Mouse (Mus musculus): ENCODE data around the gene Mex3a. TPM values are rescaled to one million over a fixed set of nuclear protein-coding genes. Genes with fewer than 3 reads are reported as not detected.

Mex3a gene
- polyA plus RNA-seq, 1 experiment, result 1.2 TPM

DNA sequence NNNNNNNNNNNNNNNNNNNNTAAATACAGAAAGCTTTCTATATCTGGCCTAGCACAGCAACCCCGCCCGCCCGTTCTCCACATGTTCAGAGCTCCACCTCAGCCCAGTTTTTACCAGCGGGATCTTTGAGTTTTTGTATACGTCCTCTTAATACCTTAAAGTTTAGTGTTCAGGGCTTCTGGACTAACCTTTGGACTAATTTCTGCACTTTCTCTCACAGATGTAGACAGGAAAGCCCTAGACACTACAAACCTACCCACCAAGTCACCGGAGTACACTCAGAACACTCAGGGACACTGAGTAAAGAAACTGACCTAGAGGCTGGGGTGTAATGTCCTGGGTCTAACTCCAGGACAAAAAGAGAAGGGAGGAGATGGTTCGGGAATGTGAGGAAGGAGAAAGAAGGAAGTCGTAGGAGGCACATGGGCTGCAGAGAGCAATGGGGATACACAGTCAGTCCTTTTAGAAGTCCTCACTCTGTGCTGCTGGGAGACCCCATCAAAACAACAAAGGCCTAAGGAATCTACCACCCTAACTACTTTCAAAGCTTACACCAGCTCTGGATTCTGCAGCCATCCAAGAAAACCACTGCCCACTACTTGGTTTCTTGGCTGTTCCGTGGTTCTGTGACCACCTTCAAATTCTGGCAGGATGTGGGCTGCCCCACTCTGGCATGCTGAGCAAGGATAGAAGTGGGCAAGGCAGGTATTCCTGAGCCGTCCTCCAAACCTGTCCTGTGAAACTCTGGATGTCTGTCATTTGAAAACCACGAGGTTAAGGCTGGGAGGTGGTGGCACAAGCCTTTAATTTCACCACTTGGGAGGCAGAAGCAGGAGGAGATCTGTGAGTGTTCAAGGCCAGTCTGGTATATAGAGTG is 38.3 kb upstream of the Mex3a start:
- Histone ChIP-seq H3K4me3 (replicated peaks; ENCODE audit: insufficient read depth, low read depth, low read length) (no peak overlapping the region), H3K27me3 (ENCODE audit: control insufficient read depth, insufficient read depth, low read length) (no peaks in the 10 kb centered on the region), H3K27ac (ENCODE audit: insufficient read depth, low read length) (0 out of 2 replicates have a peak overlapping the region, but pooled peaks have one; percentile 19), H3K4me1 (ENCODE audit: control insufficient read depth, insufficient read depth, low read length) (peaks cover 15% of the 10 kb centered on the region; the same call in 1 of the 2 replicates)
- no peak for DNase-seq
- 84% methylated on average over 11 of the region's 11 CpGs for WGBS
- TF ChIP-seq POLR2A (IDR thresholded peaks at IDR 0.05; ENCODE audit: borderline replicate concordance, insufficient read depth, low read length) (no peak), CTCF (IDR thresholded peaks at IDR 0.05; ENCODE audit: borderline replicate concordance, insufficient read depth, low read depth, low read length) (no peak)

DNA sequence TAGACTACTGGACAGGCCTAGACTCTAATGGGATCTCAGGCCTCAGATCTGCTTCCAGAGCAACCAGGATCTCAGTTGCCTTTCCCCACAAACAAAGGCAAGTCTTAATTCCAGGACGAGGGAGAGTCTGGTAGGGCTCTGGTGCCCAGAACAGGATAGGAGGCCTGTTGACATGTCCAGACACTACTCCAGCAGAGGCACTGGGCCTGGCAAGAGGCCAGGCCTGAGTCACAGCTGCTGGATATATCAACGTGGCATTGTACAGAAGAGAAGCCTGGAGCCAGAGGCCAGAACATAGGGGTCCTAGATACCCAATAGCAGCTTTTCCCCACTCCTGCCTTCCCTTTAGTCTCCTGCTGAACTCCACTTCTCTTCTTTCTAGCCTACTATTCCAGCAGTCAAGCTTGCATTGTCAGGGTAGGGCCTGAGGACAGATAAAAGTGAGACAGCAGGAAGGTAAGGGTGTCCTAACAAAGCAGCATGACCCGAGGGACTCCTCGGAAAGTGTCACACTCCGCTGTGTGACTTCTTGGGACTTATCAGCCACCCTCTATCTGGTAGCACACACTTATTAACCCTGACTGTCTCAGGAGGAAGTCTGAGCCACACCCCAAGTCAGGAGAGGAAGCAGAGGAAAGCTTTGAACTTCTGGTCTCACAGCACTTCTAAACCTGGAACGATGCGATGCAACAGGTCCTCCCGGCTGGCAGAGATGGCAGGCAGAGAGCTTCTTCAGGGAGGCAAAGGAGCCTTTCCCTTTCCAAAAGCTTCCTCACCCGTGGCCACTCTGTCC is 37.2 kb upstream of the Mex3a start:
- no peak for TF ChIP-seq CTCF (IDR thresholded peaks at IDR 0.05; ENCODE audit: borderline replicate concordance, insufficient read depth, low read depth, low read length)
- no peak for TF ChIP-seq POLR2A (IDR thresholded peaks at IDR 0.05; ENCODE audit: borderline replicate concordance, insufficient read depth, low read length)
- DNase-seq, result peak in 1 of 2 experiments; percentile 48
- H3K4me3 ChIP-seq (replicated peaks; ENCODE audit: insufficient read depth, low read depth, low read length), result no peak overlapping the region
- WGBS, result 53% methylated on average over 9 of the region's 9 CpGs
- H3K27me3 ChIP-seq (ENCODE audit: control insufficient read depth, insufficient read depth, low read length), result no peaks in the 10 kb centered on the region
- peaks cover 15% of the 10 kb centered on the region; the same call in 1 of the 2 replicates for H3K4me1 ChIP-seq (ENCODE audit: control insufficient read depth, insufficient read depth, low read length)
- H3K27ac ChIP-seq (ENCODE audit: insufficient read depth, low read length), result 0 out of 2 replicates have a peak overlapping the region, but pooled peaks have one; percentile 7

DNA sequence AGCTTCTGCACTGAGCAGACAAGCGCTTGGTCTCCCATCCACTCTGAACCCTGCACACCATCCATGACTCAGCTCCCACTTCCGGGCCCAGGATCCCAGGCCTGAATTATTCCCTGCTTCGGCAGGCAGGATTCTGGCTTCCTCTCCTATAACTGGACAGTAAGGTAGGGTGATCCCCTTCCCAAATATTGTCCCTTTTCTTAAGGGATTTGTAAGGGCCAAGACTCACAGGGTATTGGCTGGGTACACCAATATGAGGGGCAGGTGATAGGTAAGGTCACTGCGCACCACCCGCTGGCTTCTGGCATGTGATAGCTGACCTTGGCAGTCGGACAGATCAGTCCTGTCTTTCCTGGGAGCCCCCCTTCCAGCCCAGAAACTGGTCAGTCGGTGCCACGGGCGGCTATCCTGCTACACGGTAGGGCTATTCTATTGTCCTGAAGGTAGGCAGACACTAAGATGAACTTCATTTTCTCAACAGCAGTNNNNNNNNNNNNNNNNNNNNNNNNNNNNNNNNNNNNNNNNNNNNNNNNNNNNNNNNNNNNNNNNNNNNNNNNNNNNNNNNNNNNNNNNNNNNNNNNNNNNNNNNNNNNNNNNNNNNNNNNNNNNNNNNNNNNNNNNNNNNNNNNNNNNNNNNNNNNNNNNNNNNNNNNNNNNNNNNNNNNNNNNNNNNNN is 36.3 kb upstream of the Mex3a start:
- no peak overlapping the region for H3K4me3 ChIP-seq (replicated peaks; ENCODE audit: insufficient read depth, low read depth, low read length)
- TF ChIP-seq CTCF (IDR thresholded peaks at IDR 0.05; ENCODE audit: borderline replicate concordance, insufficient read depth, low read depth, low read length) (no peak), POLR2A (IDR thresholded peaks at IDR 0.05; ENCODE audit: borderline replicate concordance, insufficient read depth, low read length) (no peak)
- H3K27ac ChIP-seq (ENCODE audit: insufficient read depth, low read length), result no peak overlapping the region
- WGBS, result 38% methylated on average over 10 of the region's 10 CpGs
- peaks cover 20% of the 10 kb centered on the region; the same call in 1 of the 2 replicates for H3K4me1 ChIP-seq (ENCODE audit: control insufficient read depth, insufficient read depth, low read length)
- H3K27me3 ChIP-seq (ENCODE audit: control insufficient read depth, insufficient read depth, low read length), result no peaks in the 10 kb centered on the region
- peak in 1 of 2 experiments; percentile 47 for DNase-seq

DNA sequence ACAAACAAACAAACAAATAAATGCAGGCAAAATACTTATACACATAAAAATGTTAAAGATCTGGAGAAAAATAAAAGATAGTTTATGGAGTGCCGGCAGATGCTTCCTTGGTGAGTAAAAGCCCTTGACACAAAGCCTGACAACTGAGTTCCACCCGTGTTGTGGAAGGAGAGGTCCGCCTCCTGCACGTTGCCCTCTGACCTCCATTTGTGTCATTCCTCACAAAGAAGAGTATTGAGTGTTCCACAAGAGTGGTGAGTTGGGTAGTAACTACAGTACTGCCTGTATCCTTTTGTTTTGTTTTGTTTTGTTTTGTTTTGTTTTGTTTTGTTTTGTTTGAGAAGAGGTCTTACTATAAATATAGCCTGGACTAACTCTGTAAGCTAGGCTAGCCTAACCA is 32.6 kb upstream of the Mex3a start:
- Histone ChIP-seq H3K27ac (ENCODE audit: insufficient read depth, low read length) (no peak overlapping the region), H3K27me3 (ENCODE audit: control insufficient read depth, insufficient read depth, low read length) (no peaks in the 10 kb centered on the region), H3K4me3 (replicated peaks; ENCODE audit: insufficient read depth, low read depth, low read length) (no peak overlapping the region), H3K4me1 (ENCODE audit: control insufficient read depth, insufficient read depth, low read length) (peaks cover 24% of the 10 kb centered on the region)
- WGBS, result 74% methylated on average over 4 of the region's 4 CpGs
- TF ChIP-seq CTCF (IDR thresholded peaks at IDR 0.05; ENCODE audit: borderline replicate concordance, insufficient read depth, low read depth, low read length) (no peak), POLR2A (IDR thresholded peaks at IDR 0.05; ENCODE audit: borderline replicate concordance, insufficient read depth, low read length) (no peak)
- no peak for DNase-seq

DNA sequence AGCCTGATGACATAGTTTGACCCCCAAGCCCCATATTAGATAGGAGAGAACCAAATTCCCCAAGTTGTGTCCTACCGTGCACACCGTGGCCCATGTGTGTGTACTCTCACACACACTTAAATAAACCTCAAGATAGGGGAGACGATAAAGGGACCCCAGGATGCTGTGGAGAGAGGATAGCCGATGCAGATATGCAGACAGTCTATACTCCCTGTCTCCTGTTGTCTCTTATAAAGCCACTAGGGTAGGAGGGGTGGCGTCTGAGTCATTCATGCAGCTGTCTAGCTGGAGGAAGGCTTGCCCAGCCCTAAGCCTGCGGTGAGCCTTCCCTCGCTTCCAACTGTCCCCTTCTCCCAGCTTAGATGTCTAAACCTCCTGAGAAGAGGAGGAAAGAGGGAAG is 32.1 kb upstream of the Mex3a start:
- peaks cover 22% of the 10 kb centered on the region for H3K4me1 ChIP-seq (ENCODE audit: control insufficient read depth, insufficient read depth, low read length)
- H3K27ac ChIP-seq (ENCODE audit: insufficient read depth, low read length), result no peak overlapping the region
- TF ChIP-seq CTCF (IDR thresholded peaks at IDR 0.05; ENCODE audit: borderline replicate concordance, insufficient read depth, low read depth, low read length) (no peak), POLR2A (IDR thresholded peaks at IDR 0.05; ENCODE audit: borderline replicate concordance, insufficient read depth, low read length) (no peak)
- 73% methylated on average over 7 of the region's 7 CpGs for WGBS
- H3K4me3 ChIP-seq (replicated peaks; ENCODE audit: insufficient read depth, low read depth, low read length), result no peak overlapping the region
- DNase-seq, result no peak
- no peaks in the 10 kb centered on the region for H3K27me3 ChIP-seq (ENCODE audit: control insufficient read depth, insufficient read depth, low read length)

GRCm38 (mm10) chr3:88500655-88501365 is 31.4 kb upstream of the Mex3a start:
- Histone ChIP-seq H3K4me3 (replicated peaks; ENCODE audit: insufficient read depth, low read depth, low read length) (no peak overlapping the region), H3K27me3 (ENCODE audit: control insufficient read depth, insufficient read depth, low read length) (no peaks in the 10 kb centered on the region), H3K27ac (ENCODE audit: insufficient read depth, low read length) (no peak overlapping the region), H3K4me1 (ENCODE audit: control insufficient read depth, insufficient read depth, low read length) (peaks cover 16% of the 10 kb centered on the region)
- no peak for TF ChIP-seq POLR2A (IDR thresholded peaks at IDR 0.05; ENCODE audit: borderline replicate concordance, insufficient read depth, low read length)
- no peak for TF ChIP-seq CTCF (IDR thresholded peaks at IDR 0.05; ENCODE audit: borderline replicate concordance, insufficient read depth, low read depth, low read length)
- no peak for DNase-seq
- 49% methylated on average over 4 of the region's 4 CpGs for WGBS

All from cerebellum, adult 2 months (tissue).